Mouse (Mus musculus) gastrocnemius, adult 8-10 months (tissue): Measurements from ENCODE around the gene Gm35549. TPM values are rescaled to one million over a fixed set of nuclear protein-coding genes. Genes with fewer than 3 reads are reported as not detected.

Experiments
- DNase-seq, 2 experiments: peaks; one replicate each; pipeline ENCODE4 v3.0.0; 2022; ENCODE audit warnings: low spot score in 2 of 2
- total RNA-seq, 4 experiments: library from RNA; stranded (reverse); gene quantifications; 2 replicates each; pipeline ENCODE4 v1.2.4; 2022

Gm35549 gene
- total RNA-seq, 4 experiments from 2014 or later = not detected

DNA sequence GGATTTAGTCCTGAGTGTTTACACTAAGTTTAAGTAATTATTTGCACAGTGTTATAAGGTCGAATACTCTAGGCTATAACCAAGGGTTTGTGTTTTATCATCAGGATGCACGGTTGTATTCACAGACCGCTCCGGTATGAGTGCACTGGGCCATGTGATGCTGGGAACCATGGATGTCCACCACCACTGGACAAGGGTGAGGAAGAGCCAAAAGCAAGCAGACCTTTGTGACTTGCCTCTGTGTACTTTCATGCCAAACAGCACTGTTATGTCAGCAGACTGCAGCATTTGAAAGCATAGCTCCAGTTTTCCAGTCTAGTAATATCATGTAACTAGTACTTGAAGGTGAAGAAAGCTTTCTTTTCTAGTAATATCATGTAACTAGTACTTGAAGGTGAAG, 17.1 kb downstream of the Gm35549 start:
- no peak for DNase-seq

DNA sequence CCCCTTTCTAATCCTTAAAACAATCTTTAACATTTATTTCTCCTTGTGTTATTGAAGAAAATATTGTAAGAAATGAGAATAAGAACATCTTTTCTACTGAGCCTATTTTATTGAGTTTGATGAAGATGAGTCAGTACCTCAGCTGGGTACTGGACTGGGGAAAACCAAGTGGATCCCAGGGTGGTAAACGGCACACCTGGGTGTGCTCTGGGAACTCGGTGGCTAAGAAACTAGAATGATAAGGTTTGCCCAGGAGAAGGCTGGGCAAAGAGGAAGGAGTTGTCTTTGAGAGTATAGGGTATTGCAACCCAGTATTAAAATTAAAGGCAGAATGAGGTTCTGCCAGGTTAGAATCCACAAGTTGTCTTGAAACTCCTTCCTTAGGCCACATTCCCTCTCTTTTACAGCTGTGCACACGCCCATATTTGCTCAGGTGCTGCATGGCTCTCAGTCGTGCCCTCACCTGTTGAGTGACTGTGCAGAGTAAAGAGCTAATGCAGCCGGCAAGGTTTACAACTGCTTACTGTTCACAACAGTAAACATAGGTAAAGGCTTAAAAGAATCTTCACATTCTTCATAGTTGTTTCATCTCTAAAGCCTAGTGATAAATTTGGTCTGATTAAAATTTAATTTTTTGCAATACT, 20.3 kb downstream of the Gm35549 start:
- DNase-seq = no peak

DNA sequence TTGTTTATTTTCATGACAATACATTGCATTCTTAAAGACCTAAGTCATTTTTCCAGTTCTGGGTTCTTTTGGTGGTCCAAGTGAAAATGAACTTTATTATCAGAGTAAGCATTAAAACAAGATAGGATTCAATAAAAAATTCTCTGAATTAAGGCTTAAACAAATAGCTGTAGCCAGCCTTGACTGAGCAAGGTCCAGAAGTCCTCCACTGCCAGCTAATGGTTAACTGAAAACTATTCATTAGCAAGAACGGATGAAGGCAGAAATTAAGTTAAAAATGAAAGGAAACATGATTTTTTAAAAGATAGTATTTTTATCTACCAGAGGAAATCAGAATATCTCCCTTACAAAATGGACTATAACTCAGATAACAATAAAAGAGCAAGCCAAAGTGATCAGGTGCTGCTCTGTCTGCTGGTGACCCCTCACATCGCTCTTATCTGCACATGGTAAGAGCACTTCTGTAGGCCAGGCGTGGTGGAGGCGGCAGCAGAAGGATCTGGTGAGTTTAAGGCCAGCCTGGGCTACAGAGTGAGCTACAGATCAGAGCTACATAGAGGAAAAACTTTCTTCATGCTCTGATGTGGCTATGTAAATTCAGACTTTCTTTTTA, 28.5 kb downstream of the Gm35549 start:
- DNase-seq = no peak

DNA sequence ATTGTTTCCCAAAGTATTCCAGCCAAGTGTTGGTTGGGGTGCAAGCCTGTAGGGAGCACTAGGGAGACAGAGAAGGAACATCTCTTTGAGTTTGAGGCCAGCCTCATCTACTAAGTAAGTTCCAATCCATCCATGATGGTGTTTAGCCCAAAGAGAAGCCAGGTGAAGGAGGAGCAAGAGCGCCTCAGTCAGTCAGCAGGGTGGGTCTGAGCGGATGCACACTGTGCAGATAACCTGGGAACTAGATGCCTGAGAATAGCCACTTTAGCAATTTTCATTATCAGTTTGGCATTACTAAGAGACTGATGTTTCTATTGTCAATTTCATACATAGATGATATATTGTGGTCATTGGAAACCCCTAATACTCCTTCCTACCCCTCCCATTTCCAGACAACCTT, 29.1 kb downstream of the Gm35549 start:
- DNase-seq = no peak

DNA sequence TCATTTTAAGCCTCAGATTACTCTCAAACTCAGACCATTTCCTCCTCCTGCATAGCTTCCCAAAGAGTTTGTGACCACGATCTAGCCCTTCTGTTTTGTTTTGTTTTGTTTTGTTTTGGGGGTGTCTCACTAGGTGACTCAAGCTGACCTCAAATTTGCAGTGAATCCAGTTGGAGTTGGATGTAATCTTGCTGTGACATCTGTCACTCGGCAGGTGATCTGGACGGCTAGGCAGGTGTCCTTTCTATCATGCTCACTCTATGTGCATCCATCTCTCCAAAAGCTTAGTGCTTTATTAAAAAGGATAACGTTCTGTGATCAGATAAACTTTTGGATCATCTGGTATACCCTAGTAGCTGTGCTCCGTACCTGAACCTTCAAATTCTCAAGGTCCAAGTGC, 31.4 kb downstream of the Gm35549 start:
- no peak for DNase-seq

DNA sequence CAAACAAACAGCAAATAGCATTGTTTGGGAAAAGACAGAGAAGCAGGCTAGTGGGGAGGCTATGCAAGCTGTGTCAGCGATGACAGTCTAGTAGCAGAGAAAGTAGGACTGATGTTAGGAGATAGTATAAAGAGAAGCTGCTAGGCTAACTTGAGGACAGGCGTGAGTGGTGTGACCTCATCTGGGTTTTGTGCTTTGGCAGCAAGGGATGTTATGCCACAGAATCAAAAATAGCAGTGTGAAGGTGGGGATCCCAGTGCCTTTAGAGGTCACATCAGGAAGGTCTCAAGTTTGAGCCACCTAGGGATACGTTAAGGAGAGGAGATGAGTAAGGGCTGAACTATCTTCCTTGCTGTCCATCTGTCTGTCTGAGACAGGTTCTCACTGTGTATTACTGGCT, 33.6 kb downstream of the Gm35549 start:
- peak in 1 of 2 experiments; percentile 13 for DNase-seq

DNA sequence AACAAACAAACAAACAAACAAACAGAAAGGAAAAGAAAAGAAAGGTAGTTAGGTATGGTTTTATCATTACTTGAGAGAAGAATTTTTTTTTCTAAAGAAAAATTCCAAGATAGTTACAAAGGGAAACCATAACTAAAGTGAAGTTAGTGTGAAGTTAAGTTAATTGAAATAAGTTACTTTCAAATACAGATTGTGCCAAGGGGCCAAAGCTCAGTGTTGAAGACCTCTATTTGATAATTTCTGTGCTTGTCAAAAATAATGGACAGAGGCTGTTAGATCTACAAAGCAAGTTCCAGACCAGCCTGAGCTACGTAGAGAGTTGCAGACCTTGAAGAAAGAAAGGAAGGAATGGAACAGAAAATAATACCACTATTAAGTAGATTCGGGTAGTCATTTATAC, 36.6 kb downstream of the Gm35549 start:
- no peak for DNase-seq

DNA sequence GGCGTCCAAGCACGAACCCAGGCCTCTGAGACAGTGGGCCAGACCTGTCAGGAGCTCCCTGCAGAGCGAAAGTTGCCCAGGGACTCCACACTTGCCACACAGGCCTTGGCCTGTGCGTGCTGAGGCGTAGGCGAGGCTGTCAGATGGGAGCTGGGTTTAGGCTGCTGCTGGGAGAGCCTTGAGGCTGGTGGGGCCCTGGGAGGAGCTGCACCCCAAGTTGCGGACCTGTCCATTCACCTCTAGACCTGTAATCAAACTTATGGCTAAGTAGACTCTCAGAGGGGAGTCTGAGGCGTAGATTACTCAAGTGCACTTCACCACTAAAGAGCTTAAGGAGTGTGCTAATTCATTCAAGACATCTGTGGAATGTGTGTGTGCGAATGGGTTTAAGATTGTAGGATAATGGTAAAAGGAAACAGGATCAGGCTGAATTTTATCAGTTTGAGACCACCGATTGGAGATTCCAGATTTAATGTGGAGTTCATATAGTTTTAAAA, 37.9 kb downstream of the Gm35549 start:
- no peak for DNase-seq

DNA sequence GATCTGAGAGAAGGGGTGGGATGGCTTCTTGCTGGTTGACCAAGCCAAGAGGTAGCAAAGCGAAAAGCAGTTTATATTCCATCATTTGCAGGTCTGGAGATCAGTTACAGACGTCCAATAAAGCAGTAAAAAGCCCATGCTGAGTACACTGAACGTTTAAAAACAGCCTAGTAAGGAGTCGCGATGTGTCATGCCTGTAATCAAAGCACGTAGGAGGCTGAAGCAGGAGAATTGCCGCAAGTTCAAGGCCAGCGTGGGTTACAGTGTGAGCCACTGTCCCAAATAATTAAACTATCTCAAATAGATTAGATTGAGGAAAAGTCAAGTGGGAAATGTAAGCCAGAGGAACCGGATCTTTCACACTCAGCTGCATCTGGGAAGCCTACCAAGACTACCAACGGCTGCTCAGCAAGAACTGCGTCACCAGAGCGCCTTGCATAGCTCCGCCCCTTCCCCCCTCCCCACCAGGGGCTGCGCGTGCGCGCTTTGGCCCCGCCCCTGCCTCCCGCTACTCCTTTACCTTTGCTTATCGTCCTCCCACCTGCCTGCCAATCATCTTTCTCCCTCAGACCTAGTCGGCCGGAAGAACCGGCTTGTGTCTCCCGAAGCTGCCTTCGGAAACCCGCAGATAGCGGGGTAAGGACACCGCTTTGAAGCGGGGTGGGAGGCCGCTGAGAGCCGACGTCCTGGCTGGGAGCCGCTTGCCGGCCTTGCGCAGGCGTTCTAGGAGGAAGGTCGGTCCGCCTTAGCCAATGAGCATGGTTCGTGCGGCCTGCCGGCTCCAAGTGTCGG, 38.6 kb downstream of the Gm35549 start, which contains the start of gene Tcaim:
Gene Tcaim, plus strand, starts transcription at position 487 of the 792 bp plus-strand sequence.
- peak; percentile 80 to 83 for DNase-seq

DNA sequence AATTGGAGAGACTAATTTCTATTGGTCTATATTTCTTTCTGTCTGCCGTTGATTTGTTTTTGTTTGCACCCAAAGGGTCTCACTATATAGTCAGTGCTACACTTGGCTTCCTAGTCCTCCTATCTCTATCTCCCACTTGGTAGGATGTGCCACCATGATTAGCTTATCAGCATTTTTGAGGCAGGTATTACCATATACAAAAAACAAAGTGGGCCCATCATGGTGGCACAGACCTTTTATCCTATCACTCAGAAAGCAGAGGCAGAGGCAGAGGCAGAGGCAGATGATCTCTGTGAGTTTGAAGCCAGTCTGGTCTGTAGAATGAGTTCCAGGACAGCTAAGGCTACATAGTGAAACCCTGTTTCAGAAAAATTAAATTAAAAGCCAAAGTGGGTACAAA, 57.3 kb downstream of the Gm35549 start:
- DNase-seq = no peak

DNA sequence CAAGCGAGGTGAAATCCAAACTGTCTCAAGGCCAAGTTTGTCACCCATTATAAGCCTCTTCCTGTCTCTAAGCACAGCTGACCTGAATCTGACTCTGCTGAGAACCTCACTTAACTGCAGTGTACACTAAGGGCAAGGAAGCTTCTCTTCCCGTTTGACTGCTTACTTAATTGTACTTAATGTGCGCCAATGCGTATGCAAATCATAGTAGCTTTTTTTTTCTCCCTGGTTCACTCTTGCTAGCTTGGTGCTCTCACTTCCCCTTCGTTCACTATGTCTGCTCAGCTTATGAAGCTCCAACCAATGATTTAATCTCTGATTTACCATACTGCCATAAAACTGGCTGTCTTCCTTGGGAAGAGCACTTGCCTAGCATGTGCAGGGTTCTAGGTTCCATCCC, 58.6 kb downstream of the Gm35549 start:
- DNase-seq = no peak

Other genes with a start within 250 kb of the Gm35549 start
- gene Topaz1, start 96.7 kb downstream of the Gm35549 start, total RNA-seq = not detected
- 10 to 100 TPM; 21.3 to 23.3 (median 21.9) TPM for gene Tcaim, start 38.5 kb downstream of the Gm35549 start, total RNA-seq
- 10 to 100 TPM; 24.8 to 35.2 (median 34.0) TPM for gene Zfp445, start 22.0 kb upstream of the Gm35549 start, total RNA-seq
- 1 to 10 TPM; 3.9 to 4.6 (median 4.4) TPM for gene Zkscan7, start 41.6 kb upstream of the Gm35549 start, total RNA-seq
- under 1 TPM; 0.19 to 0.79 (median 0.52) TPM for gene Zfp105, start 79.0 kb upstream of the Gm35549 start, total RNA-seq
- gene 1110059G10Rik, start 107.0 kb upstream of the Gm35549 start, total RNA-seq = 10 to 100 TPM in 1 of 4 experiments, 1 to 10 TPM in 3; 5.6 to 11.6 (median 8.4) TPM
- gene Kif15, start 107.0 kb upstream of the Gm35549 start, total RNA-seq = under 1 TPM in 1 of 4 experiments, not detected in 3; 0.45 TPM
- gene Tmem42, start 177.3 kb upstream of the Gm35549 start, total RNA-seq = 10 to 100 TPM in 2 of 4 experiments, 1 to 10 TPM in 2; 6.5 to 11.0 (median 9.9) TPM
- gene Tgm4, start 190.7 kb upstream of the Gm35549 start, total RNA-seq = not detected